Mouse (Mus musculus): ENCODE measurements around the gene Wfikkn1.

The Wfikkn1 gene

GRCm38 (mm10) chr17:25880196-25880910 is at the start of gene Wfikkn1:
Gene Wfikkn1, minus strand, starts transcription at chr17:25880858.
- in situ Hi-C loops (cut with MboI): no loop called here

GRCm38 (mm10) chr17:25925348-25925747 is 44.7 kb upstream of the Wfikkn1 start:
- in situ Hi-C loops (cut with MboI): no loop called here

GRCm38 (mm10) chr17:25922120-25922519 is 41.5 kb upstream of the Wfikkn1 start:
- in situ Hi-C loops (cut with MboI): no loop called here

- in situ Hi-C loops (cut with MboI): no loop called here
Observed at GRCm38 (mm10) chr17:25919786-25920642, 39.4 kb upstream of the Wfikkn1 start.

- in situ Hi-C loops (cut with MboI): no loop called here
Observed at GRCm38 (mm10) chr17:25919144-25919785, 38.6 kb upstream of the Wfikkn1 start, which contains the start of gene Rab40c. Gene Rab40c, minus strand, starts transcription at chr17:25919727.

- in situ Hi-C loops (cut with MboI): no loop called here
Observed at GRCm38 (mm10) chr17:25918037-25918750, 37.5 kb upstream of the Wfikkn1 start.

GRCm38 (mm10) chr17:25916931-25917647 is 36.4 kb upstream of the Wfikkn1 start:
- in situ Hi-C loops (cut with MboI): no loop called here

GRCm38 (mm10) chr17:25914295-25914694 is 33.6 kb upstream of the Wfikkn1 start:
- in situ Hi-C loops (cut with MboI): no loop called here

GRCm38 (mm10) chr17:25913877-25914275 is 33.2 kb upstream of the Wfikkn1 start:
- in situ Hi-C loops (cut with MboI): no loop called here

GRCm38 (mm10) chr17:25913186-25913876 is 32.7 kb upstream of the Wfikkn1 start:
- in situ Hi-C loops (cut with MboI): no loop called here

- in situ Hi-C loops (cut with MboI): no loop called here
Observed at GRCm38 (mm10) chr17:25911816-25912215, 31.2 kb upstream of the Wfikkn1 start.

GRCm38 (mm10) chr17:25907640-25908039 is 27.0 kb upstream of the Wfikkn1 start:
- in situ Hi-C loops (cut with MboI): no loop called here

GRCm38 (mm10) chr17:25903061-25903460 is 22.4 kb upstream of the Wfikkn1 start:
- in situ Hi-C loops (cut with MboI): no loop called here

- in situ Hi-C loops (cut with MboI): no loop called here
Observed at GRCm38 (mm10) chr17:25900193-25900592, 19.5 kb upstream of the Wfikkn1 start.

GRCm38 (mm10) chr17:25895891-25896290 is 15.2 kb upstream of the Wfikkn1 start:
- in situ Hi-C loops (cut with MboI): no loop called here

- in situ Hi-C loops (cut with MboI): no loop called here
Observed at GRCm38 (mm10) chr17:25895415-25895814, 14.8 kb upstream of the Wfikkn1 start.

GRCm38 (mm10) chr17:25893975-25894617 is 13.4 kb upstream of the Wfikkn1 start:
- in situ Hi-C loops (cut with MboI): loop anchor here (5.0 kb wide), 1 partner anchor 118 kb away; no protein-coding TSS in a partner anchor

- in situ Hi-C loops (cut with MboI): no loop called here
Observed at GRCm38 (mm10) chr17:25888837-25889236, 8.2 kb upstream of the Wfikkn1 start.

GRCm38 (mm10) chr17:25887467-25887866 is 6.8 kb upstream of the Wfikkn1 start:
- in situ Hi-C loops (cut with MboI): no loop called here

GRCm38 (mm10) chr17:25886806-25887205 is 6.1 kb upstream of the Wfikkn1 start:
- in situ Hi-C loops (cut with MboI): no loop called here

Data from mature B cell (primary cell).